Mouse (Mus musculus) heart, postnatal 0 days (tissue): ENCODE results near the gene Gm2115.

Source experiments
- CTCF ChIP-seq: IDR thresholded peaks from 2 replicates; pipeline ENCODE4 v1.5.1; 2016; ENCODE audit warnings: antibody characterized with exemption, control low read depth, low read depth
- EP300 ChIP-seq: IDR thresholded peaks from 2 replicates; pipeline ENCODE4 v1.6.1; 2016; ENCODE audit warnings: antibody characterized with exemption, low read depth

DNA sequence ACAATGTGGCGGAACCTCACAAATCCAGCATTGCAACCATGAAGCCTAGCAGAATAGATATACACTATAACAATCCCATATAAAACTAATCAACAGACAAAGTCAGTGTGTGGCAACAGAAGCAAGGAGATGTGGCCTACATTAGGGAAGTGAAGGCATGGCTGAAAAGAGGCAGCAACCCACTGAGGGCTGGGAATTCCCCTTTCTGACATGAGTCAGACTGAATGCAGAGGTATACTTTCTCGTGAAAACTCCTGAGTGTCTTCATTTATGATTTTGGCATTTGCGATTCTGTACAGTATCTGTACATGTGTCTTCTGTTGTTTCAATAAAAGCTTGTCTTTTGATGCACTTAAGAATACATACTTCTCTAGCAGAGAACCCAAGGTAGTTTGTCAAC, 62.6 kb downstream of the Gm2115 start:
- TF ChIP-seq EP300 (no peak), CTCF (no peak)
